In genomic region chr3:41599806-41600589, GRCm38 (mm10) we compare ENCODE assay signal across 8 mouse cellular contexts. TPM values are rescaled to one million over a fixed set of nuclear protein-coding genes. Genes with fewer than 3 reads are reported as not detected.
A peak's percentile ranks its signal among the peaks of the same experiment; 100 is the strongest.
DNase-seq lines count a peak whose midpoint lies in the region; ATAC-seq and TF ChIP-seq lines count a peak whose summit lies in the region.

No protein-coding gene starts in this region.

- H3K36me3 ChIP-seq in ES-E14 (ENCODE audit: control insufficient read depth, insufficient read depth, low read length, poor library complexity, severe bottlenecking) = peaks cover 88% of the 10 kb centered on the region
- peaks cover 13% of the 10 kb centered on the region for H3K36me3 ChIP-seq in forebrain, embryonic 15.5 days
- peaks cover 93% of the 10 kb centered on the region for H3K36me3 ChIP-seq in hindbrain, embryonic 10.5 days
- peaks cover 74% of the 10 kb centered on the region for H3K36me3 ChIP-seq in limb, embryonic 10.5 days
- peaks cover 19% of the 10 kb centered on the region for H3K36me3 ChIP-seq in midbrain, postnatal 0 days (ENCODE audit: insufficient read depth, low read length)

- WGBS in forebrain, embryonic 15.5 days = 81% methylated on average over 14 of the region's 14 CpGs
- WGBS in hindbrain, embryonic 10.5 days = 90% methylated on average over 14 of the region's 14 CpGs
- WGBS in limb, embryonic 10.5 days = 88% methylated on average over 14 of the region's 14 CpGs
- WGBS in midbrain, postnatal 0 days = 84% methylated on average over 14 of the region's 14 CpGs

- DNase-seq in B cell, adult 2 months = peak; percentile 70
- peak; percentile 50 for DNase-seq in ES-E14 (ENCODE audit: low read depth, low spot score)
- peak; percentile 55 for DNase-seq in cerebellum, adult 11-12 months
- DNase-seq in hindbrain, embryonic 10.5 days (ENCODE audit: low spot score) = peak; percentile 55
- no peak for DNase-seq in limb, embryonic 10.5 days (ENCODE audit: low spot score)
- DNase-seq in midbrain, postnatal 0 days (ENCODE audit: low spot score) = peak; percentile 60
- DNase-seq in frontal cortex, postnatal 10 days (ENCODE audit: low spot score in 2 of 2) = no peak

- H3K9me3 ChIP-seq in ES-E14 (ENCODE audit: control insufficient read depth, insufficient read depth, low read depth, low read length) = no peaks in the 10 kb centered on the region
- H3K9me3 ChIP-seq in forebrain, embryonic 15.5 days = no peaks in the 10 kb centered on the region
- no peaks in the 10 kb centered on the region for H3K9me3 ChIP-seq in hindbrain, embryonic 10.5 days
- no peaks in the 10 kb centered on the region for H3K9me3 ChIP-seq in limb, embryonic 10.5 days (replicated peaks)
- no peaks in the 10 kb centered on the region for H3K9me3 ChIP-seq in midbrain, postnatal 0 days (ENCODE audit: low read length)

- H3K27me3 ChIP-seq in forebrain, embryonic 15.5 days = no peaks in the 10 kb centered on the region
- H3K27me3 ChIP-seq in hindbrain, embryonic 10.5 days (ENCODE audit: insufficient read depth, poor library complexity, severe bottlenecking) = no peaks in the 10 kb centered on the region
- no peaks in the 10 kb centered on the region for H3K27me3 ChIP-seq in limb, embryonic 10.5 days (ENCODE audit: low read depth, poor library complexity, severe bottlenecking)
- H3K27me3 ChIP-seq in midbrain, postnatal 0 days (ENCODE audit: insufficient read depth, low read length) = no peaks in the 10 kb centered on the region

- no peak overlapping the region for H3K4me2 ChIP-seq in forebrain, embryonic 15.5 days (replicated peaks)
- H3K4me2 ChIP-seq in midbrain, postnatal 0 days (ENCODE audit: low read depth, low read length, poor library complexity, severe bottlenecking) = no peak overlapping the region

- peak; percentile 67 for TF ChIP-seq CTCF in midbrain, postnatal 0 days (IDR thresholded peaks at IDR 0.05)

- H3K4me3 ChIP-seq in ES-E14 (ENCODE audit: insufficient read depth in 1 of 2, low read depth in 1 of 2, low read length in 2 of 2, poor library complexity in 1 of 2, severe bottlenecking in 1 of 2) = no peak overlapping the region
- no peak overlapping the region for H3K4me3 ChIP-seq in forebrain, embryonic 15.5 days
- no peak overlapping the region for H3K4me3 ChIP-seq in hindbrain, embryonic 10.5 days
- no peak overlapping the region for H3K4me3 ChIP-seq in limb, embryonic 10.5 days
- no peak overlapping the region for H3K4me3 ChIP-seq in midbrain, postnatal 0 days (ENCODE audit: low read depth, low read length)

- H3K27ac ChIP-seq in ES-E14 (ENCODE audit: insufficient read depth, low read depth, low read length, poor library complexity, severe bottlenecking) = peak overlapping the region; percentile 0; the same call in 1 of the 2 replicates
- H3K27ac ChIP-seq in forebrain, embryonic 15.5 days (replicated peaks) = no peak overlapping the region
- H3K27ac ChIP-seq in hindbrain, embryonic 10.5 days = peak overlapping the region; percentile 66; the same call in 1 of the 2 replicates
- 0 out of 2 replicates have a peak overlapping the region, but pooled peaks have one; percentile 14 for H3K27ac ChIP-seq in limb, embryonic 10.5 days
- H3K27ac ChIP-seq in midbrain, postnatal 0 days (ENCODE audit: low read depth, low read length) = no peak overlapping the region

- peak; percentile 66 for ATAC-seq in forebrain, embryonic 15.5 days (replicated peaks)
- ATAC-seq in midbrain, postnatal 0 days (ENCODE audit: low FRiP score) = peak; percentile 66; the same call in 1 of the 2 replicates

- no peak overlapping the region for H3K9ac ChIP-seq in ES-E14 (ENCODE audit: insufficient read depth, low read depth, low read length, poor library complexity, severe bottlenecking)
- H3K9ac ChIP-seq in forebrain, embryonic 15.5 days (replicated peaks) = no peak overlapping the region
- no peak overlapping the region for H3K9ac ChIP-seq in midbrain, postnatal 0 days (replicated peaks; ENCODE audit: low read length, poor library complexity, severe bottlenecking)

- in situ Hi-C loops in ES-E14 (cut with MboI; ENCODE audit: low sequenced_read_pairs in 2 of 2, unreplicated experiment in 2 of 2) = no loop called here

- peaks cover 9 to 30% of the 10 kb centered on the region in 2 experiments for H3K4me1 ChIP-seq in ES-E14 (ENCODE audit: control insufficient read depth in 2 of 2, insufficient read depth in 2 of 2, low read length in 2 of 2, poor library complexity in 1 of 2)
- H3K4me1 ChIP-seq in forebrain, embryonic 15.5 days = peaks cover 14% of the 10 kb centered on the region
- peaks cover 7% of the 10 kb centered on the region for H3K4me1 ChIP-seq in hindbrain, embryonic 10.5 days (replicated peaks)
- peaks cover 11% of the 10 kb centered on the region; the same call in 1 of the 2 replicates for H3K4me1 ChIP-seq in limb, embryonic 10.5 days
- 0 out of 2 replicates have a peak, but pooled peaks cover 7% of the 10 kb centered on the region for H3K4me1 ChIP-seq in midbrain, postnatal 0 days (ENCODE audit: insufficient read depth, low read length)

TF ChIP-seq in ES-E14, 5 proteins besides CTCF, POLR2A, EP300 and RAD21:
- TF ChIP-seq MAFK (IDR thresholded peaks at IDR 0.05; ENCODE audit: insufficient read depth, low read depth, low read length) (no peak), CHD2 (IDR thresholded peaks at IDR 0.05; ENCODE audit: low read depth, low read length) (no peak), ZNF384 (IDR thresholded peaks at IDR 0.05; ENCODE audit: low read depth, low read length) (no peak)

RNA-seq across cellular contexts. Expression of gene Jade1, which starts 44.5 kb away (rescaled TPM):
- 218 and 272 TPM in 2 replicates for total RNA-seq in ES-E14 (2012; rRNA removed)
- polyA plus RNA-seq in forebrain, embryonic 15.5 days (2015; fragmentation: Nextera tagmentation; extraction: Ambion mirVana) = 21.5 and 22.2 TPM in 2 replicates
- polyA plus RNA-seq in hindbrain, embryonic 10.5 days (2016; fragmentation: Nextera tagmentation; extraction: Ambion mirVana) = 12.2 and 19.1 TPM in 2 replicates
- polyA plus RNA-seq in limb, embryonic 10.5 days (2016; fragmentation: Nextera tagmentation; extraction: Ambion mirVana) = 16.4 and 17.6 TPM in 2 replicates
- total RNA-seq in midbrain, postnatal 0 days (2014; rRNA removed) = 18.8 and 21.8 TPM in 2 replicates
- polyA plus RNA-seq in midbrain, postnatal 0 days (2015; fragmentation: Nextera tagmentation; extraction: Ambion mirVana) = 15.0 and 16.7 TPM in 2 replicates

Comparison
In these comparisons a context has a peak if more than half of its experiments do, and no peak if none do; other contexts are left out.
1. DNase-seq: peak in B cell, adult 2 months (2 of 2), ES-E14 (single experiment), cerebellum, adult 11-12 months (single experiment), hindbrain, embryonic 10.5 days (single experiment) and midbrain, postnatal 0 days (single experiment); none in limb, embryonic 10.5 days (single experiment) and frontal cortex, postnatal 10 days (0 of 2).
2. H3K27ac ChIP-seq: peak in ES-E14 (single experiment), hindbrain, embryonic 10.5 days (single experiment) and limb, embryonic 10.5 days (single experiment); none in forebrain, embryonic 15.5 days (single experiment) and midbrain, postnatal 0 days (single experiment).